Mouse (Mus musculus): Measurements from ENCODE around the gene Akt3. TPM values are rescaled to one million over a fixed set of nuclear protein-coding genes. Genes with fewer than 3 reads are reported as not detected.

Akt3 gene
- polyA plus RNA-seq, 1 experiment from 2014 or later = 4.8 TPM

GRCm38 (mm10) chr1:176970635-176971478 lies 287.1 kb downstream of the Akt3 start:
- H3K9ac ChIP-seq = no peak overlapping the region
- ATAC-seq (ENCODE audit: insufficient number of reproducible peaks, low FRiP score, low TSS enrichment, low read depth) = no peak
- H3K27ac ChIP-seq = no peak overlapping the region
- no peaks in the 10 kb centered on the region for H3K36me3 ChIP-seq
- no peaks in the 10 kb centered on the region for H3K4me1 ChIP-seq
- no peaks in the 10 kb centered on the region for H3K27me3 ChIP-seq
- no peak overlapping the region for H3K4me2 ChIP-seq
- H3K9me3 ChIP-seq = no peaks in the 10 kb centered on the region
- 78% methylated on average over 16 of the region's 16 CpGs for WGBS
- no peak overlapping the region for H3K4me3 ChIP-seq

Other genes with a start within 250 kb of the Akt3 start
- gene Zbtb18, start 184.1 kb upstream of the Akt3 start, polyA plus RNA-seq (2015; fragmentation: Nextera tagmentation; extraction: Ambion mirVana) = 1.8 and 3.5 TPM in 2 replicates